Mouse (Mus musculus): ENCODE results near the gene Gtpbp3.

DNA sequence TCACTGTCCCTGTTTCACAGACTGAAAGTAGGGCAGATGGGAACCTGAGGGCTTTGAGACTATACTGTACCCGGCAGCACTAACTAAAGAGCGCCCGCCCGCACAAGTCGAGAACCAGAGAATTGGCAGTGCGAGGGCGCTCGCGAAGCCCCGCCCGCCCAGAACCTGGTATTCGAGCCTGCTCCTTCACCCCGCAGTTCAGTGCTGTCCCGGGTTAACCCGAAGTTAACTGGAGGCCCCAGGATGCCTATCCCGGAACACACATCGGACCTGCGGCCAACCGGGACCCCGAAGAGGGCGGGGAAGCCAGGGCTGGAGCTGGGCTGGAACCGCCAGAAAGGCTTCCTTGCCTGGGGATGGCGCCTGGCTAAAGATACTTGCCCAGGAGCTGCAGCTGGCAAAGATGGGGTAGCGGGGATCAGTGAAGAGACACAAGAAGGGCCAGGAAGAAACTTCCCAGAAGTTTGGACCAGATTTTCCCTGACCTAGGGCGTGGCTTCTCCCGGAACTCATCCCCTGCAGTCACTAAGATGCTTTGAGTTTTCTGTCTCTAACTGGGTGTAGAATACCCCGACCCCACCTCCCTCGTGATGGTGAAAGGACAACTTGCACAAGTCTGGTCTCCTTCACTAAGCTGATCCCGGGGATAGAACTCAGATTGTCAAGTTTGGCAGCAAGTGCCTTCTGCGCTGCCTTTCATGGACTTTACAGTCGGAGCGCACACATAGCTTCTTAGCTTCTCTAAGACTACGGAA lies at the start of gene Gtpbp3:
- peak; percentile 77 for TF ChIP-seq POLR2A (IDR thresholded peaks at IDR 0.05; ENCODE audit: low read depth, low read length)
- TF ChIP-seq CTCF (IDR thresholded peaks at IDR 0.05; ENCODE audit: borderline replicate concordance, insufficient read depth, low read length), result no peak
